Mouse (Mus musculus) cerebellum, adult 2 months (tissue): Measurements from ENCODE around the gene Mvb12b. TPM values are rescaled to one million over a fixed set of nuclear protein-coding genes. Genes with fewer than 3 reads are reported as not detected.

Experiments used
- DNase-seq, 2 experiments: peaks; one replicate each; pipeline ENCODE4 v3.0.0; 2021
- H3K27ac ChIP-seq: fragments of 200-500 bp; 2 replicates; pipeline ENCODE4 v1.5.1; 2012; ENCODE audit warnings: low read length, control low read depth, inconsistent platforms; ENCODE audit not compliant: insufficient read depth
- H3K27me3 ChIP-seq: fragments of 200-500 bp; 2 replicates; pipeline ENCODE4 v1.6.1; 2012; ENCODE audit warnings: inconsistent platforms, mild to moderate bottlenecking, low read length, moderate library complexity; ENCODE audit not compliant: control insufficient read depth, insufficient read depth
- H3K4me1 ChIP-seq: fragments of 200-500 bp; 2 replicates; pipeline ENCODE4 v1.6.1; 2011; ENCODE audit warnings: low read length; ENCODE audit not compliant: control insufficient read depth, insufficient read depth
- H3K4me3 ChIP-seq: fragments of 200-500 bp; replicated peaks from 2 replicates; pipeline ENCODE3; 2011; ENCODE audit warnings: mild to moderate bottlenecking, low read depth, low read length, control low read depth; ENCODE audit not compliant: insufficient read depth
- CTCF ChIP-seq: fragments of 200-500 bp; IDR thresholded peaks from 2 replicates; pipeline ENCODE4 v1.5.1; 2011; ENCODE audit warnings: low read depth, mild to moderate bottlenecking, control low read depth, low read length, moderate library complexity, borderline replicate concordance; ENCODE audit not compliant: insufficient read depth
- POLR2A ChIP-seq: fragments of 200-500 bp; IDR thresholded peaks from 2 replicates; pipeline ENCODE4 v1.6.1; 2011; ENCODE audit warnings: low read length, control low read depth, borderline replicate concordance; ENCODE audit not compliant: insufficient read depth
- WGBS: fragments of 180-500 bp; shearing (Covaris S2); methylation state at CpG from one replicate; pipeline ENCODE4 v1.1.7; 2018; 5-methylcytosine and 5-hydroxymethylcytosine counted together
- polyA plus RNA-seq: library from polyadenylated mRNA; depleted of rRNA; stranded (reverse); fragments of >200 nt; gene quantifications from 2 replicates; pipeline ENCODE4 v1.2.3, GENCODE M21; 2012

The Mvb12b gene
- polyA plus RNA-seq, 1 experiment = 70.8 TPM

DNA sequence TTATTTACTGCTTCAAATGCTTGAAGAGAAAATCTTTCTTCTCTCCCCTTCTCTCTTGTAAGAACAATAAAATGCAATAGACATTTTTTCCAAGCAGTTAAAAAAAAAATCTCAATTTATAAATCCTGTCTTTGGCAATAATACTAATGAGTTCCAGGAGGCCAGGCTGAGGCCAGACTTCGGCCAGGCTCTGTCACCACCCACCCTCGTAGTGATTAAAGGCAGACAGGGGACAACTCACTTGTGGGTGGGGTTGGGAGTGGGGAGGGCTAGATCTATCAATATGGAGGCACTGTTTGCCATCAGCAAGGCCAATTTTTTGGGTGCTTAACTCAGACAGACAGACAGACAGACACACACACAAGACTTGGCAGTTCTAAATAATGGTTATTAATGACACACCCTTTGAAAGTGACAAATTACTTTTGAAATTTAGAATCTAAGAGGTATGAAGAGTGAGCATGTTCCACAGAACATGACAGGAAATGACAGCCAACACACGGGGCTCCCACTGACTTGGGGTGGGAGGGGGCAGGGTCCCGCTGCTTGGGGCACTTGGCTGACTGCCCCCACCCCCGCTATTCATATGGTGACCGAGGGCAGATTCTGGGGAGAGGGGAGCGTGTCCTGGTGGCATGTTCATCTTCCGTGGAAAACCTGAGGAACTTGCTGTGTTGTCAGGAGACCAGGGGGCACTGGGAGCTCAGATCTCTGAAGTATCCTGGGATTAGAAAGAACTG lies 74.1 kb downstream of the Mvb12b start:
- no peaks in the 10 kb centered on the region for H3K27me3 ChIP-seq
- no peak overlapping the region for H3K27ac ChIP-seq
- no peak for DNase-seq
- H3K4me1 ChIP-seq = peaks cover 5% of the 10 kb centered on the region
- no peak overlapping the region for H3K4me3 ChIP-seq
- TF ChIP-seq POLR2A (no peak), CTCF (no peak)
- WGBS = 46% methylated on average over 8 of the region's 8 CpGs

GRCm38 (mm10) chr2:33812980-33813379 lies 74.8 kb downstream of the Mvb12b start:
- no peak overlapping the region for H3K27ac ChIP-seq
- TF ChIP-seq CTCF = no peak
- TF ChIP-seq POLR2A = no peak
- DNase-seq = no peak

DNA sequence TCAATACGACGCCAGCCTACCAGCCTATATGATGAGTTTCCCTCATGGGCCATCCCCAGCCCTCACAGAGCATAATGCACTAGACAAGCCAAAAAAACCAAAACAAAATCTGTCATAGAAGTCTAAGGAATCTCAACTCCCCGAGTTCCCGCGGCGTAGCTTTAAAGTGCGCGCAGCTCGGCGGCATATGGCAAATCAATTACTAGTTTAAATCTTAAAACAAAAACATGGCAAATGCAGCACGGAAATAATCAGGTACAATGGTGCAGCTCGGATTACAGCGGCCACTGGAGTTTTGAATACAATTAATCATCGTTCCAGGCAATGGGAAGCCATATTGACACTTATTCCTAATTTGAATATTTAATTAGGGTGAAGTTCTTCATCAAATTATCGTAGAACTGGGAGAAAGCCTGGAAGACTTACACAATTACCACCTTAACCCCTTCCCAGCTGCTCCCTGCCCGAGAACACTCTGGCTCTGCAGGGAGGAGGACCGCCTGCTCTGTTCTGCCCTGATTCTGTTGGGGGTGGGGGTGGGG lies 76.3 kb downstream of the Mvb12b start:
- Histone ChIP-seq H3K4me3 (no peak overlapping the region), H3K27me3 (no peaks in the 10 kb centered on the region), H3K27ac (no peak overlapping the region), H3K4me1 (no peaks in the 10 kb centered on the region)
- 86% methylated on average over 17 of the region's 17 CpGs for WGBS
- DNase-seq = no peak
- TF ChIP-seq CTCF (no peak), POLR2A (no peak)

More at GRCm38 (mm10) chr2:33812980-33813379, 74.8 kb downstream of the Mvb12b start:
- H3K4me1 ChIP-seq = peaks cover 4% of the 10 kb centered on the region
- no peaks in the 10 kb centered on the region for H3K27me3 ChIP-seq
- 83% methylated on average over 11 of the region's 11 CpGs for WGBS
- H3K4me3 ChIP-seq = no peak overlapping the region

DNA sequence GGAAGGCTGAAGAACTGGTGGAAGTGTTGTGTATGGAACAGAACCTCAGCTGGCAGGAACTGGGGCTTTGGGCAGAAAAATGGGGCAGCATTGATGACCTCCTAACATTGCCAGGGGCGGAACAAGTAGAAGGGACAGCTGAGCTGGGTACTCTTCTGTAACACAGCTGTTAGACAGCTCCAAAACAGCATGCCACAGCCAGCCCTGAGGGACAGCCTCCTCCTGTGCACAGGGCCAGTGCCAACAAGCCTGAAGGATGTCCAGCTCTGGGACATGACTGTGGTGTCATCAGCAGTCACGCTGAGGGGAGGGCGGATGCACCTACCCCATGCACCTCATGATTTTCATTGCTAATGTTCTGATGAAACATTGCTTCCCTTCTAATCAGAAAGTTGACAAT lies 78.7 kb downstream of the Mvb12b start:
- Histone ChIP-seq H3K4me1 (no peaks in the 10 kb centered on the region), H3K27me3 (no peaks in the 10 kb centered on the region), H3K4me3 (no peak overlapping the region), H3K27ac (no peak overlapping the region)
- DNase-seq = no peak
- TF ChIP-seq CTCF (no peak), POLR2A (no peak)
- WGBS = 47% methylated on average over 3 of the region's 3 CpGs

DNA sequence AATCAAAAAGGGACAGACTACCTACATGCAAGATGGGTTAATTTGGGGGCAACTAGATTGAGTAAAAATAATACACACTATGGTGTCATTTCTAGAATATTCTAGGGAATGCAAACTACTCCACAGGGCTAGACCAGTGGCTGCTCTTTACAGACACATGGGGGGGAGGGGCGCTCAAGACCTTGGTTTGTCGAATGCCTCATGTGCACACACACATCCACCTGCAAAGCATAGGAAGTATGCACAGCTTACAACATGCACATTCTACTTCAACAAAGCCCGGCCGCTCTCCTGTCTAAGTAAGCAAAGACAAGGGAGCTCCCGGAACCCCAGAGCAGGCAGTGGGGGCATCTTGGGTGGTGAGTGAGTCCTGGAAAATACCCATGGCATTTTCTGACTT lies 79.7 kb downstream of the Mvb12b start:
- no peaks in the 10 kb centered on the region for H3K4me1 ChIP-seq
- no peak overlapping the region for H3K27ac ChIP-seq
- no peaks in the 10 kb centered on the region for H3K27me3 ChIP-seq
- H3K4me3 ChIP-seq = no peak overlapping the region
- WGBS = 97% methylated on average over 5 of the region's 5 CpGs
- TF ChIP-seq CTCF = no peak
- TF ChIP-seq POLR2A = no peak
- no peak for DNase-seq

GRCm38 (mm10) chr2:33805640-33806039 lies 82.1 kb downstream of the Mvb12b start:
- no peak for DNase-seq
- H3K27me3 ChIP-seq = no peaks in the 10 kb centered on the region
- no peak overlapping the region for H3K4me3 ChIP-seq
- WGBS = 75% methylated on average over 11 of the region's 11 CpGs
- 0 out of 2 replicates have a peak, but pooled peaks cover 3% of the 10 kb centered on the region for H3K4me1 ChIP-seq
- TF ChIP-seq POLR2A (no peak), CTCF (no peak)
- H3K27ac ChIP-seq = no peak overlapping the region

GRCm38 (mm10) chr2:33803717-33804214 lies 84.0 kb downstream of the Mvb12b start:
- WGBS = 63% methylated on average over 4 of the region's 4 CpGs
- DNase-seq = no peak
- no peak overlapping the region for H3K27ac ChIP-seq
- H3K4me1 ChIP-seq = 0 out of 2 replicates have a peak, but pooled peaks cover 3% of the 10 kb centered on the region
- TF ChIP-seq CTCF = no peak
- H3K4me3 ChIP-seq = no peak overlapping the region
- no peaks in the 10 kb centered on the region for H3K27me3 ChIP-seq

DNA sequence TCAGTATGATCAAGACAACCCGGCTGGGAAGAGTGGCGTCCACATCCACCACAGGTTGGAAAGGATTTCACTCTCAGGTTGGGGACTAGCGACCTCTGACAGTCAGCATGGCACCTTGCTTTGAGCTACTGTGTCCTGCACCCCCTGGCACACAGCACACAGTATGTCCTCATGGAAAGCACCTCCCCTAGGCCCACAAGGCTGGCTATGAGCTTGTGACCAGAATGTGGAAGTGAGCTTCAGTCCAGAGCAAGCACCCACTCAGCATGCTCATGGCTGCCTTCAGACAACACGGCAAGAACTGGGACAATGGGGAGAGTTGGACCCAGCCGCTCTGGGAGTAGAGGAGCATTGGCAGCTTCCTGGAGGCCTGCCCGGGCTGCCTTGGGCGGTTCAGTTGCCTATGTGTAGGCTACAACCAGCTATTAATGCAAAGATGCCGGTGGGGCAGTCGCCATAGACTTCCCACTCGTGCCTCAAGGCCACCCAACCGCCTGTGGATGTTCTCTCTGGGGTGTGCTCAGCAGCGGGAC lies 84.6 kb downstream of the Mvb12b start:
- Histone ChIP-seq H3K4me3 (no peak overlapping the region), H3K4me1 (0 out of 2 replicates have a peak, but pooled peaks cover 3% of the 10 kb centered on the region), H3K27ac (no peak overlapping the region), H3K27me3 (no peaks in the 10 kb centered on the region)
- TF ChIP-seq POLR2A (no peak), CTCF (no peak)
- DNase-seq = no peak
- WGBS = 76% methylated on average over 12 of the region's 12 CpGs
